Mouse (Mus musculus) kidney, postnatal 36 days (tissue): ENCODE results near the gene Fam214a.

ENCODE experiments used
- DNase-seq, 2 experiments: peaks; one replicate each; pipeline ENCODE4 v3.0.0; 2021 to 2022; ENCODE audit warnings: mixed read lengths in 2 of 2

The Fam214a gene

DNA sequence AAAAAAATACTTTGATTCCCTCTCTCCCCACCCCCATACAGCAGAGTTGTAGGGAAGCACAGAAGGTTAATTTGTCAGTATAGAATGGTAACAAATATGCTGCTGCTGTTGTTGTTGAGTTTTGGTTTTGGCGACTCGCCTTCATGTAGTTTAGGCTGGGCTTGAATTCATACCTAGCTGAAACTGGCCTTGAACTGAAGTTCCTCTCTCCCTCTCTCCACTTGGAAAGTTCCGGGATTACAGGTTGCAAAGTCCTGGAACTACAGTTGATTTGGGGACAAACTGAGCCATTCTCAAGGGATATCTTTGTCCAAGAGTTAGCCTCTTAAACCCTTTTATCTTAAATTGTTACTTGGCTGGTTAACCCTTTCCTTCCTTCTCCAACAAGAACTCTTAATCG is 83.3 kb downstream of the Fam214a start:
- DNase-seq, result no peak

DNA sequence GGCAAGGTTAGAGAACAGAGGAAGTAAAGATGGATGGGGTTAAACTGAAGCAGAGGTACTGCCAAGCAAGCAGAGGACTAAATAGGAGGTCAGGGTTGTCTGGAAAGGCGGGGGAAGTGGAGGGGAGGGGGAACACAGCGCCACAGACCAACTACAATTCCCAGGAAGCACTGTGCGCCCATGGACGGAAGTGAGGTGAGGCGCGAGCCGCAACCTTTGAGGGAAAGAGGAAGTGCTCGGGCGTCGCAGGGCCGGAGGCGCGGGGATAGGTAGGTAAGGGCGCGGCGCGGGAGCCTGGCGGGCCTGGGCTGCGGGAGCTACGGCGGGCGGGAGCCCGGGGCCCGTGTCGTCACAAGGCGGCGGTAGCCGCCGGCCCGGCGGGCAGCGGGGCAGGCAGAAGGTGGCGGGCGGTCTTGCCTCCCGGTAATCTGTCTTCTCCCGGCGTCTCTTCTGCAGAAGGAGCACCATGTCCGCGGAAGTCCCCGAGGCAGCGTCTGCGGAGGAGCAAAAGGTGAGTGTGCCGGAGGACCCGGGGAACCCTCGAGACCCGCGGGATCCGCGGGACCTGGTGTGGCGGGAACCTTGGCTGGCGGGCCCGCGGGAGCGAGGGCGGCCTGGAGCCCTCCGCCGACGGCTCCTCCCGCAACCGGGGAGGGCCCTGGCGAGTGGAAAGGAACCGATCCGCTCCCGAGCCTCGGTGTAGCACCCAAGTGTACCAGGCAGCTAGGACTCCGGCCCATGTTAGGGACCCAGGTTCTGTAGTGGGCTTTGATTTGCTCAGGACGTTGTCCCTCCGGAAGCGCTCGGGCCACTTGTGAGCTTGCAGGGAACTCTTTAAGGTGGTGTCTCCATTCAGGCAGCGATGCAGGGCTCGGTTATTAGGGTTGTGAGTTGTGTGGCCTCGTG is 85.0 kb downstream of the Fam214a start, which contains the start of gene Arpp19:
TSS of gene Arpp19 (plus strand) at position 164 of the 906 bp plus-strand sequence.
- DNase-seq, result peak; percentile 90 to 91

DNA sequence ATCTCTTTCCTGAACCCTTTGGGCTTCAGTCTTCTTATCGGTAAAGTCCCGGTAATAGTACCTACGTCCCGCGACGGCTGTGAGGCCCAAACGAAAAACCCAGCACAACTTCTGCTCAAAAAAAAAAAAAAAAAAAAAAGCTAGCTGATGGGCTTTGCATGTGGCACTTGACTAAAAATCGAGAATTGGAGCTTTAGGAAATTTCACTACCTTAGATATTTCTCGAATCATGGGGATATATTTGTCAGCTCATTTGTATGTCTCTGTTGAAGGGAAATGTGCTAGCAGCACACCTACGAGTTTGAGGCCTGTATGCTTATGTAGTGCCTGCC is 85.6 kb downstream of the Fam214a start:
- no peak for DNase-seq

DNA sequence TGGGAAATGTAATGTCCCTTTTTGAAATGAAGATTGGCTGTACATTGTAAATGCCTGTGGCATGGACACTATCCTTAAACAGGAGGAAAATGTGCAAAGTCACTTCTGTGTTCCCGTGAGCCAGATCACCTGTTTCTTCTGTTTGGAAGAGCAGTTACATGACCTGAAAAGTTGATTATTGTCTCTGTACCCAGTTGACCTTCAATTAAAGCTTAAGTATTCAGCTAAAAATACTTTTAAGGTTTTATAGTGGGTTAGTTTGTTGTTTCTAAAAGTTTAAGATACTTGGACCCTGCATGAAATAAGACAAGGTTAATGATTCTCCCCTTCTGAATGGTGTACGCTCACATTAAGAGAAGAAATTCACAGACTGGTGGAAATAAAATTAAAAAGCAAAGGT is 87.9 kb downstream of the Fam214a start:
- DNase-seq, result peak; percentile 42 to 51

DNA sequence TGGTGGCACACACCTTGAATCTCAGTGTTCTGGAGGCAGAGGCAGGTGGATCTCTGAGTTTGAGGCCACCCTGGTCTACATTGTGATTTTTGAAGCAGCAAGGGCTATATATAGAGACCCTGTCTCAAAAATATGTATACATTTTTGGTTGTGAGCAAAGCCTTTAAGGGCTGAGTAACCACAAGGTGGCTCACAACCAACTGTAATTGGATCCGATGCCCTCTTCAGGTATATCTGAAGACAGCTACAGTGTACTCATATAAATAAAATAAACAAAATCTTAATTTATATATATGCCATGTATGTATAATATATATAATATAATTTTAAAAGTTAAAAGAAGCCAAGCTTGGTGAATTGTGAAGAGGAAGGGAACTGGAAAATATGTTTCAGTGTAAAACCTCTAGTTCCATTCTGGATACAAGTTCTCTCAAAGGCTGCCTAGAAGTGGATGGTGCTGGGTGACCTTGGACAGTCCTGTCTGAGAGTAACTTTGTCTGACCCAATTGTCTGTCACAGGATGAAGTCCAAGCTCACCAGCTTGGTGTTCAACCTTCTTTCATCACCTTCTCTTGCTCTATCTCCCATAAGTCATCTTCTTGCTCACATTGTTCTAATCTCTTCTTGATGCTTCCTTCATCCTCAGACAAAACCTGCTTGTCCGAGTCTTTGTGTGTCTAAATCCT is 89.3 kb downstream of the Fam214a start:
- DNase-seq, result no peak

DNA sequence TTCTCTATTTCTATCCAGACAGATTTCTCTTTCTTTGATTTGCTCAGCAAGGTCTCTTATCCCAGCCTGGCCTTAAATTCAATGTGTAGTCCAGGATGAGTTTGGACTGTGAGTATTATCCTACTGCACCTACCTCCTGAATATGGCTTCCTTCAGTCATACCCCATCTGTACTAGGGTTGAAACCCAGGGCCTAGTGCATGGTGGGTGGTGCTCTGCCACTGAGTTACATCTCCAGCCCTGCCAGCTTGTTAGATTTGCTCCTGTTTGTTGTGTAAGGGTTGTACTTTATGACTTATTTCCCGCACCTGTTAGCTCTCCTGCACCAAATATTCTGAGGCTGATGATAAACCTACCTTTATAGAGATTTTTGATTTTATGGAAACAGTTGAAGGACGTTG is 90.5 kb downstream of the Fam214a start:
- DNase-seq, result no peak

DNA sequence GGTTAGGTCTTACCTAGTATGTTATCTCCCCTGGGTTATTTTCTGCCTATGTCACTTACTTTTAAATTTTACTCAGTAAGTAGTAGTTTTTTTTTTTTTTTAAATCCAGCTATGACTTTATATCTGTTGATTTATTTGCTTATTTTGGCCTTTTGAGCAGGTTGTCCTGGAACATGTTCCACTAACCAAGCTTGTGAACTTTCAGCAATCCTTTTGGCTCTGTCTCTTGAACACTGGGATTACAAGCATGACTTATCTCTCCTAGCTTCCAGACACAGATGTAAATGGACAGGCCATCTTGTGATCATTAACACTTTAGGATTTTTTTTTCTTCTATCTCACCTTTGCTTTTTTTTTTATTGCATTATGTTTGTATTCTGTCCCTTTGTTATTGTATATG is 94.4 kb downstream of the Fam214a start:
- DNase-seq, result no peak

DNA sequence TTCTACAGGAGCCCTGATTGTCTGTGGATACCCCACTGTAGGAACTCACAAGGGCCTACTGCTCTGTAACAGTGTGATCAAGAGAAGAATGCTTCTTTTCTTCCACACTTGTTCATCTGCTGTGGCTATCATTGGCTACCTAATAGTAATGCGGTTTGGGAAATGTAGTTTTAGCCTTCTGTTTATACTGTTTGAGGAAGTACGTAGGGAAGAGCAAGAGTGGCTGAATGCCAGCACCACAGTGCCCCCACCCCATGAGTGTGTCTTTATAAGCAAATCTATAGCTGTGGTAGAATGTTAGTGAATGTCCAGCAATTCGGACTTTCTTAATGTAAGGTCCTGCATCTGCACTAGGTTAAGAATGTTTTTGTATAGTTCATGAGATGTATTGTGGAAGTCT is 96.4 kb downstream of the Fam214a start:
- DNase-seq, result peak in 1 of 2 experiments; percentile 44

DNA sequence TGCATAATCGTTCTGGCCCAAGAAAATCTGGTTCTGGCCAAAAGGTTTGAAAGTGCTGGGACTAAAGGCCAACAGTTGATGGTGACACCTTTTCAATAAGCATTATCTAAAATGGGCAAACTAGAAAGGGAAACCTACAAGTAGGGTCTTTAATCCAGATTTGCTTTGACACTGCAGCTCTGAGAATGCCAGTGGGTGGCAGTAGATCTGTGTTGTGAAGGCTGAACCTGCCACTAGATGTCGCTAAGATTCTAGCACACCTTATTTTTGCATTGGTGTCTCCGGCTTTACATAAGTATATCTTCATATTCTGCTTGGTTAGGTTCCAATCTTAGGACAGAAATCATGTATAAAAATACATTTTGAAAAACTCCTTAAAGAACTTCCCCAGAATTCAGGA is 97.3 kb downstream of the Fam214a start:
- peak; percentile 74 to 82 for DNase-seq

DNA sequence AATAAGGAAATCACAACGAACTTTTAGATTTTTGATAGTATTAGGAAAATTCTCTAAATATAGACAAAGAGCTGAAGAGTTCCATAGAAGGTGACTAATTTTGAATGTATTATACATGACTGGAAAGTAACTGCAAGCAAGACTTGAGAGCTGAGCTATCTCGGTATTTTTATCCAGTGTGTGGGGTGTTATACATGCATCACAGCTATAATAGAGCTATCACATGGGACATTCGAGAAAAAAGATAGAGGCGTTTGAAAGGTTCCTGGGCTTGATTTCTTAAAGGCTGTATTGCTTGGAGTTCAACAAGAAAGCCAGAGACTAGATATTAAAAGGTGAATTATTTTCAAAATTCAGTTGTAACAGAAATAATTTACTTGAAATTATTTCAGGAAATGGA is 99.2 kb downstream of the Fam214a start:
- no peak for DNase-seq

DNA sequence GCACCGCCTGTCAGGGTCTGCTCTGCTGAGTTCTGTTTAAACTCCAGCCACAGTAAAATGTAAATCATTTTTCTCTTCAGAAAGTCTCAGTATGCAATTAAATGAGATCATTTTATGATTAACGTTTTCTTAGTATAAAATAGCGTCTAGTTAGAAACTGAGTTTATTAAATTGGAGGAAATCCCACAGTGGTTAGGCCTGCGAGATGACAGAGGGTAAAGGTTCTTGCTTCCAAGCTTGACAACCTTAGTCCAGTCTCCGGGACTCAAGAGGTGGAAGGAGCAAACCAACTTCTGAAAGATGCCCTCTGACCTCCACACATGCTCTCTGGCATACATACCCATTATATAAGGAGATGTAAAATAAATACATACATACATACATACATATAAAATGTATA is 102.4 kb downstream of the Fam214a start:
- DNase-seq, result peak in 1 of 2 experiments; percentile 35

DNA sequence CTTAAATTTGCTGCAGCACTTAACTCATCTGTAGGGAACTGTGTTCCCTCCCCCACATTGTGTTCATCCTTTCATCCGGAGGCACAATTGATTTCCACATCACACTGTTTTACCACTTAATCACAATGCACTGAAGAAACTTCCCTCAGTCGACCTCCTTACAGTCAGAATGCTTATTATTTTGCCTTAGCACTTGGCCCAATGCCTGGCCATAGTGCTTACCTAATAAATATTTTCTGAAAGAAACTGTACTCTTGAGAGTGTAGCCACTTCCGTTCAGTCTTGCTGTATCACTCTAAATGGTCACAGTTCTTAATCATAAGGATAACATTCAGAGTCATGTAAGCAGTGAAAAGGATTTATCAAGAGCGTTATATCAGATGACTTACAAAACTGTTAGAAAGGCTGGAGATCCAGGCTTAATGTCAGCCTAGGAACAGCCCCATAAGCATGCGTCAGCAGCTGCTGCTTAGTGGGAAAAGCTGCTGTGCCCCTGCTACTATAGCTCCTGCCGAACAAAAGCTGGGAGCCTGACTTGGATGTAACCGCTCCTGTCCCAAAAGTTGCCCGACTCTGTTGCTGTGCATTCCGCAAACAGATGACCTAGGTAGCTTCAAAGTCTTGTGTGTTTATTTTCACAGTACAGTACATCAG is 112.1 kb downstream of the Fam214a start:
- no peak for DNase-seq

DNA sequence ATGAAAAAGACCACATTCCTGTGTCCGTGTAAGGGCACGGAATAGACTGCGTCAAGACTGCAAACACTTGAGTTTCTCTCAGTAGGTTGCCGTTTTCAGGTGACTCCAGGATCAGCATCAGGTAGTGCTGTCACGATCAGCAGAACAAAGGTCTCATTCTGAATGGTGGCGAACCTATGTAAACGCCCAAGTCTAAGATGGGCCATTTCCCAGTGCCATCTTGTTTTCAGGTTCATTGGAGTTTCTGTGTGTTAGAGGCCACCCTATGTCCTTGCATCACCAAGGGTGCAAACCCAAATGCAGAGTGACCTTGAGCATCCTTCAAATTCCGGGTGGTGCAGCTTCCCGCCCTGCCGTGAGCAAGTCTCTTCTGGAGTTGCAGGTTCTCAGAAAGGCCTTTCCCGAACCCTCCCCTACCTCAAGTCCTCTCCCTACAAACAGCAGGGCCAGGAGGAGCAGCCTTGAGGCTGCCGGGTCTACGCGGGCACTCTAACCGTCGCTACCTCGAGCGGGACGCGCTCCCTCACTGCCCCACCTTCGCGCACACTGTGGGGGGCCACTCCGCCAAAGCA is 117.9 kb downstream of the Fam214a start, which contains the start of gene Myo5a:
TSS of gene Myo5a (plus strand) at position 559 of the 572 bp plus-strand sequence.
- DNase-seq, result no peak

DNA sequence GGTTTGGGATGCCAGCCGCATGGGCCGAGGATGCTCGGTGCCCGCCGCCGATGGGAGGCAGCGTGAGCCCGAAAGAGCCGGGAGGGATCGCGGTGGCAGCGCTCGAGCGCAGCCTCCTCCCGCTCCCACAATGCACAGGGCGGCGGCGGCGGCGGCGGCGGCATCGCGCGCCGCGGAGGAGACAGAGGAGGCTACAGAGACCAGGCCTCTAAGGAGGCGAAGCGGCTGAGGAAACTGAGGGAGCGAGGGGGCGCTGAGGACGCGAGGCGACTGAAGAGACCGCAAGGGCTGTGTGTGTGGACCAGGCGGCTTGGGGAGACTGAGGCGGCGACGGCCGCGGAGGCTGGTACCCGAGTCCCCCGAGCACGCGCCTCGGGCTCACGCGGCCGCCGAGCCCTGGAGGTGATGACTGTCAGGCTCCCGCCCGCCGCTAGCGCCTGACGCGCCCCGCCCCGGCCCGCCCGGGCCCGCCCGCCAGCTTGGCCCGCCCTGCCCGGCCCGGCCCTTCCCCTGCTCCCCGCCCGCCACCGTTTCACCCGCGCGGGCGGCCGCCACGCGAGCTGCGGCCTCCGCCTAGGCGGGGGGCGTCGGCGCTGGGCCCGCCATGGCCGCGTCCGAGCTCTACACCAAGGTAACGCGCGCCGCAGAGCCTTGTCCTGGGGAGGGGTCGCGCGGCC is 118.5 kb downstream of the Fam214a start:
- DNase-seq, result peak; percentile 60 to 86

DNA sequence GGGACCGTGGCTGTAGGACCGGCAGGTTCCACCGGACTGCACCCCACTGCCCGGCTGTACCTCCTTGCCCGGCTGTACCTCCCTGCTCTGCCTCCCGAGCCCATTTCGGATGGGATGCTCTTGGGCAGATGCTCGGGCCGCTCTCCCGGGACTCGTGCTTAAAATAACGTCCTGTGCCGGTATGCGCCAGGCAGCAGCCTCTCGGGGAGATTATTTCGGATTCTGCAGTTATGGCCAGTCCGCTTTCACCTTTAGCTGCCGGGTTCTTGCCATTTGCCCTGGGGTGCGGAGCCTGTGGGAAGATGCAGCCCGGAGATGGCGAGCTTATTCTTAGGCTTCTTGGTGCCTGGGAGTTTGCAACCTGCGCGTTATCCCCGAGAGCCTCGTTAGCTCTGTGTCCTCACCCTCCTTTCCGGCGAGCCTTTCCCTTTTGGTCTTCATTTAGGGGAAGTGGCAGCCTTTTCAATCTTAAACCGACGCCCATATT is 119.1 kb downstream of the Fam214a start:
- peak in 1 of 2 experiments; percentile 6 for DNase-seq

DNA sequence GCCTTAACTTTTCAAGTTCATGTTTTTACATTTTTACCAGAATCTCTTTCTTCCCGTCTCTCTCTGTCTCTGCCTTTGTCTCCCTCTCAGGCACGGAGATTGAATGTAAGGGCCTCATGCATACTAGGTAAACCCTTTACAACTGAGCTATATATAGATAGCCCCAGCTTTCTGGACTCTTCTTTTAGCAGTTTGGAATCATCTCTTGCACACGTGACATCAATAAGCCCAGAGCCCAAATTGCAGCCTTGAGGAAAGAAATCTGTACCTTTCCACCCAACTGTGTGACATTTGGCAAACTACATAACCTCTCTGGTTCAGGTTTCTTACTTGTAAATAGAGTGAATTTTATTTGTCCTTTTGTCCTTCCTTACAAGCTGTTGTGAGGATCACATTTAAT is 119.7 kb downstream of the Fam214a start:
- DNase-seq, result no peak

DNA sequence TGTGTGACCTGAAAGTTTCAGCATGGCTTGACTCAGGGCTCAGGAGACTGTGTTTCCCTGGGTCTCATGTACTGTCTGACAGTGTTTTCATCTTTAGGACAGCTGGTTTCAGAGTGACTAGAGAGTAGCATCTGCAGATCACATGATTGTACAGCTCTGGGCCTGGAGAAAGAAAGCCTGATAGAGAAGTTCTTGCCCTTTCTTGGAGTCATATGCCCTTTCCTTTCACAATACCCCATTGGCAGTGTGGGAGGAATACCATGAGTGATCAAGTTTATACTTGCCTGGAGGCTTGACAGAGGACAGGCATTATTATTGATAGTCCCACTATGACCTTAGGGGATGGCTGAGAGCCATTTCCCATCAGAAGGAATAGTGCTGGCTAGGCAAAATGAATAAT is 124.5 kb downstream of the Fam214a start:
- DNase-seq, result no peak
